Mouse (Mus musculus) heart, embryonic 16.5 days (tissue): ENCODE measurements around the gene Map2k7. TPM values are rescaled to one million over a fixed set of nuclear protein-coding genes. Genes with fewer than 3 reads are reported as not detected.

Experiments used
- ATAC-seq: fragments of 200-750 bp; cut with Nextera tagmentation; replicated peaks from 2 replicates; pipeline ENCODE4 v1.8.0; 2017; ENCODE audit warnings: moderate number of reproducible peaks; ENCODE audit not compliant: insufficient read depth, low FRiP score; ENCODE audit errors: extremely low read depth
- H3K27ac ChIP-seq: fragments of 300-500 bp; sonication (generic); 2 replicates; pipeline ENCODE4 v1.5.1; 2014; ENCODE audit warnings: mild to moderate bottlenecking, low read length, control low read depth, moderate library complexity
- H3K27me3 ChIP-seq: fragments of 300-500 bp; sonication (generic); 2 replicates; pipeline ENCODE4 v1.6.1; 2014; ENCODE audit warnings: low read length, mixed read lengths; ENCODE audit not compliant: control insufficient read depth, insufficient read depth
- H3K36me3 ChIP-seq: fragments of 300-500 bp; sonication (generic); 2 replicates; pipeline ENCODE4 v1.6.1; 2014; ENCODE audit not compliant: control insufficient read depth, insufficient read depth
- H3K4me1 ChIP-seq: fragments of 300-500 bp; sonication (generic); 2 replicates; pipeline ENCODE4 v1.6.1; 2014; ENCODE audit warnings: low read length, mixed read lengths; ENCODE audit not compliant: control insufficient read depth, insufficient read depth
- H3K4me2 ChIP-seq: fragments of 300-500 bp; sonication (generic); 2 replicates; pipeline ENCODE4 v1.6.1; 2014; ENCODE audit warnings: low read depth, mild to moderate bottlenecking, control low read depth, low read length
- H3K4me3 ChIP-seq: fragments of 300-500 bp; sonication (generic); 2 replicates; pipeline ENCODE4 v1.5.1; 2014; ENCODE audit warnings: mild to moderate bottlenecking, control low read depth, low read length
- H3K9ac ChIP-seq: fragments of 300-500 bp; sonication (generic); 2 replicates; pipeline ENCODE4 v1.6.1; 2014; ENCODE audit warnings: low read length, control low read depth
- H3K9me3 ChIP-seq: fragments of 300-500 bp; sonication (generic); replicated peaks from 2 replicates; pipeline ENCODE4 v1.6.1; 2016; ENCODE audit warnings: low read length; ENCODE audit not compliant: control insufficient read depth
- WGBS: fragments of 180-500 bp; shearing (Covaris S2); extraction: QIAGEN DNeasy Blood & Tissue Kit; methylation state at CpG from one replicate; pipeline ENCODE4 v1.1.7; 2014; 5-methylcytosine and 5-hydroxymethylcytosine counted together
- polyA plus RNA-seq: library from polyadenylated mRNA; unstranded; fragments of >200 nt; fragmentation: Nextera tagmentation; extraction: Ambion mirVana; gene quantifications from 2 replicates; pipeline ENCODE4 v1.2.1, GENCODE M21; 2015

Gene Map2k7
- polyA plus RNA-seq, 1 experiment from 2014 or later: 25.0 TPM

DNA sequence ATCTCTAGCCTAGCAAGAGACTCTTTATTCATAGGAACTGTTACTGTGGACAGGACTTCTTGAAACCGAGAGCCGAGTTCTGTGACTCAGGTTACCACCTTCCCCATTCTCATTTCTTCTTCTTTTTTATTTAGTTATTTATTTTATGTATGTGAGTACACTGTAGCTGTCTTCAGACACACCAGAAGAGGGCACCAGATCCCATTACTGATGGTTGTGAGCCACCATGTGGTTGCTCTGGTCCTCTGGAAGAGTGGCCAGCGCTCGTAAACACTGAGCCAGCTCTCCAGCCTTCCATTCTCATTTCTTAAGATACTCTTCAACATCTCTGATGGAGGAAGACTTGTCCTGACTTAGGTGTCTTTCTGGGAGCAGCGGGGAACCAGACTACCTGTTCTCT, 54.2 kb downstream of the Map2k7 start:
- no peak for ATAC-seq
- no peak overlapping the region for H3K4me2 ChIP-seq
- no peak overlapping the region for H3K9ac ChIP-seq
- H3K27ac ChIP-seq: no peak overlapping the region
- H3K36me3 ChIP-seq: peaks cover 54% of the 10 kb centered on the region
- H3K9me3 ChIP-seq: no peaks in the 10 kb centered on the region
- H3K4me1 ChIP-seq: no peaks in the 10 kb centered on the region
- no peak overlapping the region for H3K4me3 ChIP-seq
- WGBS: 94% methylated on average over 5 of the region's 5 CpGs
- no peaks in the 10 kb centered on the region for H3K27me3 ChIP-seq

Other genes with a start within 250 kb of the Map2k7 start
- gene Cd209f, start 132.9 kb upstream of the Map2k7 start, polyA plus RNA-seq: 0.12 TPM in 1 of 2 replicates, not detected in the other
- gene Cd209g, start 104.6 kb upstream of the Map2k7 start, polyA plus RNA-seq: not detected in 2 replicates
- 15.0 and 16.7 TPM in 2 replicates for gene Evi5l, start 72.2 kb upstream of the Map2k7 start, polyA plus RNA-seq
- 0.25 and 0.80 TPM in 2 replicates for gene Prr36, start 21.3 kb upstream of the Map2k7 start, polyA plus RNA-seq
- gene Lrrc8e, start 11.9 kb upstream of the Map2k7 start, polyA plus RNA-seq: 0.39 and 0.54 TPM in 2 replicates
- gene Gm49320, start 125 bp downstream of the Map2k7 start, polyA plus RNA-seq: 0.42 and 0.81 TPM in 2 replicates
- gene Tgfbr3l, start 9.5 kb downstream of the Map2k7 start, polyA plus RNA-seq: 3.0 and 3.6 TPM in 2 replicates
- 41.9 and 42.5 TPM in 2 replicates for gene Snapc2, start 14.3 kb downstream of the Map2k7 start, polyA plus RNA-seq
- 27.5 and 28.4 TPM in 2 replicates for gene Ctxn1, start 20.5 kb downstream of the Map2k7 start, polyA plus RNA-seq
- gene Timm44, start 37.2 kb downstream of the Map2k7 start, polyA plus RNA-seq: 70.6 and 75.5 TPM in 2 replicates
- 40.8 and 79.9 TPM in 2 replicates for gene Ccl25, start 86.5 kb downstream of the Map2k7 start, polyA plus RNA-seq
- 155 and 168 TPM in 2 replicates for gene Elavl1, start 86.7 kb downstream of the Map2k7 start, polyA plus RNA-seq